Mouse (Mus musculus): ENCODE measurements around the gene Try4. TPM values are rescaled to one million over a fixed set of nuclear protein-coding genes. Genes with fewer than 3 reads are reported as not detected.
"Not testable (repeated sequence)": the region's sequence is repeated elsewhere in the genome, so short reads cannot be mapped to it uniquely, and the experiment has no call there.

Gene Try4
- polyA plus RNA-seq (2014; fragmentation: Nextera tagmentation; extraction: Ambion mirVana), result not detected in 2 replicates

DNA sequence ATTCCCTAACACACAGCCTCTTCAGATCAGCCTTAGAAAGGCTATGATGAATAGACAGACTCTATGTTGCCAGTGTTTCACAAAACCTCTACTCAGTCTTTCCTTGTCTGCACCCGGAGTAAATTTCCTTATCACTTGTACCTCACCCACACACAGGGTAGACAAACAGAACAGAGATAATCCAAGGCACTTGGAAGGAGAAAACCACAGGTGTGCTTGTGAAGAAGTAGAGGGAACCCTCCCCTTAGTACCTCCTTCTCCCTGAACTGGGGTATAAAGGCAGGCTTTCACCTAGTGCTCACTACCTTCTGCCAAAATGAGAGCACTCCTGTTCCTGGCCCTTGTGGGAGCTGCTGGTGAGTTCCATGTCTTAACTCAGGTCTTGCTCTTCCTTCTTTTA, at the start of gene Try4:
Gene Try4 (plus strand): TSS at position 301 of the 400 bp plus-strand sequence.
- no peak within 1 kb of the TSS for H3K9ac ChIP-seq (ENCODE audit: low read depth, low read length)
- WGBS (ENCODE audit: insufficient replicate concordance), result 51% methylated on average over 1 of the region's 1 CpGs

DNA sequence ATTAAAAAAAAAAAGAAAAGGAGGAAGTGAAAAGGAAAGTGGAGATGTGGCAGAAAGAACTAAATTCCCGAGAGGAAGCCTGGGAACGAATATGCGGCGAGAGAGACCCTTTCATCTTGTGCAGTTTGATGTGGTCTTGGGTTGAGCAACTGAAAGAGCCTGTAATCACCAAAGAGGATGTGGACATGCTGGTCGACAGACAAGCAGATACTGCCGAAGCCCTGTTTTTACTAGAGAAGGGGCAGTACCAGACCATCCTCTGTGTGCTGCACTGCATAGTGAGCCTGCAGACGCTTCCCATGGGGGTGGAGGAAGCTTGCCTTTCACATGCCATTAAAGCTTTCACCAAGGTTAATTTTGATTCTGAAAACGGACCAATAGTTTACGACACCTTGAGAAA, 48.8 kb upstream of the Try4 start:
- H3K4me1 ChIP-seq (ENCODE audit: control insufficient read depth, insufficient read depth, low read length); H3K4me3 ChIP-seq (ENCODE audit: low read depth, low read length); H3K9ac ChIP-seq (ENCODE audit: low read depth, low read length); H3K27me3 ChIP-seq (ENCODE audit: control insufficient read depth, insufficient read depth, low read length); H3K9me3 ChIP-seq (replicated peaks; ENCODE audit: control insufficient read depth, low read length); ATAC-seq (replicated peaks; ENCODE audit: insufficient number of reproducible peaks, low FRiP score, low TSS enrichment); H3K36me3 ChIP-seq (ENCODE audit: control insufficient read depth, insufficient read depth, low read length); H3K27ac ChIP-seq (ENCODE audit: low read depth, low read length); H3K4me2 ChIP-seq: not testable (repeated sequence)
- 76% methylated on average over 9 of the region's 9 CpGs for WGBS (ENCODE audit: insufficient replicate concordance)

More for the DNA sequence above, at the start of gene Try4:
- Histone ChIP-seq H3K36me3 (ENCODE audit: control insufficient read depth, insufficient read depth, low read length) (no peaks in the 10 kb centered on the region), H3K4me3 (ENCODE audit: low read depth, low read length) (no peak within 1 kb of the TSS), H3K4me1 (ENCODE audit: control insufficient read depth, insufficient read depth, low read length) (no peaks in the 10 kb centered on the region), H3K9me3 (replicated peaks; ENCODE audit: control insufficient read depth, low read length) (no peaks in the 10 kb centered on the region), H3K27me3 (ENCODE audit: control insufficient read depth, insufficient read depth, low read length) (no peaks in the 10 kb centered on the region), H3K4me2 (no peak within 1 kb of the TSS), H3K27ac (ENCODE audit: low read depth, low read length) (no peak within 1 kb of the TSS)
- no peak for ATAC-seq (replicated peaks; ENCODE audit: insufficient number of reproducible peaks, low FRiP score, low TSS enrichment)

- H3K27ac ChIP-seq (ENCODE audit: low read depth, low read length), result no peak overlapping the region
- ATAC-seq (replicated peaks; ENCODE audit: insufficient number of reproducible peaks, low FRiP score, low TSS enrichment), result no peak
- 73% methylated on average over 2 of the region's 2 CpGs for WGBS (ENCODE audit: insufficient replicate concordance)
- no peaks in the 10 kb centered on the region for H3K9me3 ChIP-seq (replicated peaks; ENCODE audit: control insufficient read depth, low read length)
- no peaks in the 10 kb centered on the region for H3K36me3 ChIP-seq (ENCODE audit: control insufficient read depth, insufficient read depth, low read length)
- no peaks in the 10 kb centered on the region for H3K4me1 ChIP-seq (ENCODE audit: control insufficient read depth, insufficient read depth, low read length)
- H3K9ac ChIP-seq (ENCODE audit: low read depth, low read length), result no peak overlapping the region
- H3K27me3 ChIP-seq (ENCODE audit: control insufficient read depth, insufficient read depth, low read length), result no peaks in the 10 kb centered on the region
- H3K4me2 ChIP-seq, result no peak overlapping the region
- H3K4me3 ChIP-seq (ENCODE audit: low read depth, low read length), result no peak overlapping the region
Measured at GRCm38 (mm10) chr6:41256424-41256823, 45.6 kb upstream of the Try4 start.

GRCm38 (mm10) chr6:41257432-41257831, 44.6 kb upstream of the Try4 start:
- Histone ChIP-seq H3K27ac (ENCODE audit: low read depth, low read length) (no peak overlapping the region), H3K4me2 (no peak overlapping the region), H3K9me3 (replicated peaks; ENCODE audit: control insufficient read depth, low read length) (no peaks in the 10 kb centered on the region), H3K27me3 (ENCODE audit: control insufficient read depth, insufficient read depth, low read length) (no peaks in the 10 kb centered on the region), H3K9ac (ENCODE audit: low read depth, low read length) (no peak overlapping the region), H3K36me3 (ENCODE audit: control insufficient read depth, insufficient read depth, low read length) (no peaks in the 10 kb centered on the region), H3K4me3 (ENCODE audit: low read depth, low read length) (no peak overlapping the region), H3K4me1 (ENCODE audit: control insufficient read depth, insufficient read depth, low read length) (no peaks in the 10 kb centered on the region)
- WGBS (ENCODE audit: insufficient replicate concordance), result 65% methylated on average over 3 of the region's 3 CpGs
- ATAC-seq (replicated peaks; ENCODE audit: insufficient number of reproducible peaks, low FRiP score, low TSS enrichment), result no peak

DNA sequence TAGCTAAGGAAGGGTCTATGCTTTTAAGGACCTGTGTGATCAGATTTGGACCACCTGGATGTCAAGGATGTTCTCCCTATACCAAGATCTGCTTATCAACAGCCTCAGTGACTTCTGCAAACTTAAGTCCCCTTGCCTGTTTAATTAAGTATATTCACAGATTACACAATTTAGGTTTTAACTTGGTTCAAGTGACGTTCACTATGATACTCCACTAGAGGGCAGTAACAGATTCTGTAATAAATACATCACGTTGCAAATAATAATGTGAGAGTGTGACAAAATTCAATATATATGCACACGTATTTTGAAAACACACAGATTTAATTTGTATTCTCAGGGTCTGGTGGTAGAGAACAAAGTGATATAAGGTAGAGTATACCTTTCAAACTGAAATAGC, 39.3 kb upstream of the Try4 start:
- H3K27me3 ChIP-seq (ENCODE audit: control insufficient read depth, insufficient read depth, low read length), result no peaks in the 10 kb centered on the region
- no peak overlapping the region for H3K4me3 ChIP-seq (ENCODE audit: low read depth, low read length)
- H3K36me3 ChIP-seq (ENCODE audit: control insufficient read depth, insufficient read depth, low read length), result no peaks in the 10 kb centered on the region
- 41% methylated on average over 3 of the region's 3 CpGs for WGBS (ENCODE audit: insufficient replicate concordance)
- H3K9me3 ChIP-seq (replicated peaks; ENCODE audit: control insufficient read depth, low read length), result no peaks in the 10 kb centered on the region
- H3K4me1 ChIP-seq (ENCODE audit: control insufficient read depth, insufficient read depth, low read length), result no peaks in the 10 kb centered on the region
- H3K9ac ChIP-seq (ENCODE audit: low read depth, low read length), result no peak overlapping the region
- H3K4me2 ChIP-seq, result no peak overlapping the region
- no peak for ATAC-seq (replicated peaks; ENCODE audit: insufficient number of reproducible peaks, low FRiP score, low TSS enrichment)
- H3K27ac ChIP-seq (ENCODE audit: low read depth, low read length), result no peak overlapping the region

DNA sequence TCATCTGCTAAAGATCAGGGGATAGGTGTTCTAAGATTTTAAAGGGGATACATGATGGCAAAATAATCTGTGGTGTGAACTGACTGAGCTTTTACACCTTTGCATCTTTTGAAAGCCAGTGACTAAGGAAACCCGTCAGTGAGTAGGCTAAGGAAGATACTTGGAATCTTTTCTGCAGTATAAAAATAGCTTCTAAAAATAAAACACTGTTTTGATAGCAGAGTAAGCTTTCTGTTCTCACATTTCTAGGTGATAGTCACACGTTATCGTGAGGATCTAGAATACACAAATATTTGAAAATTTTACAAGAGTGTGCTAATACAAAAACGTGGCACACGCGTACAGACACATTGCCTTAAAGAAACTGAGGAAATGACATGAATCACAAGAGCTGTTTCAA, 35.9 kb upstream of the Try4 start:
- no peaks in the 10 kb centered on the region for H3K27me3 ChIP-seq (ENCODE audit: control insufficient read depth, insufficient read depth, low read length)
- no peaks in the 10 kb centered on the region for H3K36me3 ChIP-seq (ENCODE audit: control insufficient read depth, insufficient read depth, low read length)
- H3K9me3 ChIP-seq (replicated peaks; ENCODE audit: control insufficient read depth, low read length), result no peaks in the 10 kb centered on the region
- H3K4me1 ChIP-seq (ENCODE audit: control insufficient read depth, insufficient read depth, low read length), result no peaks in the 10 kb centered on the region
- H3K4me3 ChIP-seq (ENCODE audit: low read depth, low read length), result no peak overlapping the region
- WGBS (ENCODE audit: insufficient replicate concordance), result 79% methylated on average over 6 of the region's 6 CpGs
- H3K9ac ChIP-seq (ENCODE audit: low read depth, low read length), result no peak overlapping the region
- H3K4me2 ChIP-seq, result no peak overlapping the region
- H3K27ac ChIP-seq (ENCODE audit: low read depth, low read length), result no peak overlapping the region
- no peak for ATAC-seq (replicated peaks; ENCODE audit: insufficient number of reproducible peaks, low FRiP score, low TSS enrichment)

GRCm38 (mm10) chr6:41298255-41298654, 3.8 kb upstream of the Try4 start:
- Histone ChIP-seq H3K4me3 (ENCODE audit: low read depth, low read length) (no peak overlapping the region), H3K36me3 (ENCODE audit: control insufficient read depth, insufficient read depth, low read length) (no peaks in the 10 kb centered on the region), H3K4me1 (ENCODE audit: control insufficient read depth, insufficient read depth, low read length) (no peaks in the 10 kb centered on the region), H3K27me3 (ENCODE audit: control insufficient read depth, insufficient read depth, low read length) (no peaks in the 10 kb centered on the region), H3K9me3 (replicated peaks; ENCODE audit: control insufficient read depth, low read length) (no peaks in the 10 kb centered on the region), H3K27ac (ENCODE audit: low read depth, low read length) (no peak overlapping the region), H3K9ac (ENCODE audit: low read depth, low read length) (no peak overlapping the region), H3K4me2 (no peak overlapping the region)
- no peak for ATAC-seq (replicated peaks; ENCODE audit: insufficient number of reproducible peaks, low FRiP score, low TSS enrichment)
- WGBS (ENCODE audit: insufficient replicate concordance), result 21% methylated on average over 1 of the region's 1 CpGs

DNA sequence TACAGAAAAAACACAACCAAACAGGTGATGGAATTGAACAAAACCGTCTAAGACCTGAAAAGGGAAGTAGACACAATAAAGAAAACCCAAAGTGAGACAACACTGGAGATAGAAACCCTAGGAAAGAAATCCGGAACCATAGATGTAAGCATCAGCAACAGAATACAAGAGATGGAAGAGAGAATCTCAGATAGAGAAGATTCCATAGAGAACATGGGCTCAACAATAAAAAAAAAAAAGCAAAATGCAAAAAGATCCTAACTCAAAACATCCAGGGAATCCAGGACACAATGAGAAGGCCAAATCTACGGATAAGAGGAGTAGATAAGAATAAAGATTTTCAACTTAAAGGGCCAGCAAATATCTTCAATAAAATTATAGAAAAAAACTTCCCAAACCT, 14.7 kb downstream of the Try4 start, which contains the start of gene Try5:
Gene Try5 (minus strand): TSS at position 101 of the 400 bp plus-strand sequence.
- not testable (repeated sequence) for H3K4me1 ChIP-seq (ENCODE audit: control insufficient read depth, insufficient read depth, low read length); ATAC-seq (replicated peaks; ENCODE audit: insufficient number of reproducible peaks, low FRiP score, low TSS enrichment)
- 72% methylated on average over 3 of the region's 3 CpGs for WGBS (ENCODE audit: insufficient replicate concordance)

GRCm38 (mm10) chr6:41353932-41354331, 51.9 kb downstream of the Try4 start, which contains the start of gene Try10:
TSS of gene Try10 (plus strand) at chr6:41354105.
- 67% methylated on average over 2 of the region's 2 CpGs for WGBS (ENCODE audit: insufficient replicate concordance)
- Histone ChIP-seq H3K4me1 (ENCODE audit: control insufficient read depth, insufficient read depth, low read length) (no peaks in the 10 kb centered on the region), H3K9ac (ENCODE audit: low read depth, low read length) (no peak within 1 kb of the TSS), H3K4me3 (ENCODE audit: low read depth, low read length) (no peak within 1 kb of the TSS), H3K4me2 (no peak within 1 kb of the TSS), H3K27ac (ENCODE audit: low read depth, low read length) (no peak within 1 kb of the TSS), H3K36me3 (ENCODE audit: control insufficient read depth, insufficient read depth, low read length) (no peaks in the 10 kb centered on the region), H3K9me3 (replicated peaks; ENCODE audit: control insufficient read depth, low read length) (no peaks in the 10 kb centered on the region), H3K27me3 (ENCODE audit: control insufficient read depth, insufficient read depth, low read length) (no peaks in the 10 kb centered on the region)
- ATAC-seq (replicated peaks; ENCODE audit: insufficient number of reproducible peaks, low FRiP score, low TSS enrichment), result no peak

More for the DNA sequence above, 14.7 kb downstream of the Try4 start, which contains the start of gene Try5:
- H3K36me3 ChIP-seq (ENCODE audit: control insufficient read depth, insufficient read depth, low read length); H3K9ac ChIP-seq (ENCODE audit: low read depth, low read length); H3K27me3 ChIP-seq (ENCODE audit: control insufficient read depth, insufficient read depth, low read length); H3K9me3 ChIP-seq (replicated peaks; ENCODE audit: control insufficient read depth, low read length); H3K27ac ChIP-seq (ENCODE audit: low read depth, low read length); H3K4me2 ChIP-seq; H3K4me3 ChIP-seq (ENCODE audit: low read depth, low read length): not testable (repeated sequence)
